Mouse (Mus musculus): ENCODE measurements at regions not wholly inside any gene's neighbourhood (a gene's known extent, or its start where the extent isn't known, plus 50 kb on each side); places are given as distances from the start of the nearest gene placed in this dataset.

GRCm38 (mm10) chr14:81254343-81254838 is 1270.5 kb downstream of the Olfm4 start:
- DNase-seq (ENCODE audit: low spot score in 2 of 2) = no peak
- intact Hi-C loops (cut with DNase I) = no loop called here

GRCm38 (mm10) chr14:81255423-81255822 is 1271.5 kb downstream of the Olfm4 start:
- no peak for DNase-seq (ENCODE audit: low spot score in 2 of 2)
- intact Hi-C loops (cut with DNase I) = no loop called here

- intact Hi-C loops (cut with DNase I) = no loop called here
- DNase-seq (ENCODE audit: low spot score in 2 of 2) = no peak
Observed at GRCm38 (mm10) chr14:81267637-81268373, 1283.9 kb downstream of the Olfm4 start.

- intact Hi-C loops (cut with DNase I) = no loop called here
- DNase-seq (ENCODE audit: low spot score in 2 of 2) = peak in 1 of 2 experiments; percentile 4
Observed at GRCm38 (mm10) chr14:81287489-81288025, 1303.7 kb downstream of the Olfm4 start.

GRCm38 (mm10) chr14:81307160-81307559 is 1323.3 kb downstream of the Olfm4 start:
- intact Hi-C loops (cut with DNase I) = no loop called here
- DNase-seq (ENCODE audit: low spot score in 2 of 2) = peak in 1 of 2 experiments; percentile 10

DNA sequence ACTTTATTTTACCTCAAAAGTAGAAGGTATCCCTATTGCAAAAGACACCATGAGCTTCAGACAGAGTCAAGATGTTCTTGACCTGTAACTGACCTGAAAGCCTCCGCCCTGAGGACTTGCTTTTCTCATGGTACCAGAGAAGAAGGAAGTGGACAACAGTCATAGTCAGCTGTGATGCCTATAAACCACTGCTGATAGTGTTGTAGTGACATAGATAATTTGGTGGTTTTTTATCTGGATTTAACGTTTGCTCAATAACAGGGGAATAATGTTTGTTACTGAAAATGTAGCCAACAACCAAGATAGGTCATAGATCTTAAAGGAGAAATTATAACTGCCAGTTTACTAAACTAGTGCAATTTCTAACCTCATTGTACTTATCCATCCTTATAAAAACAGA is 1357.2 kb downstream of the Olfm4 start:
- DNase-seq (ENCODE audit: low spot score in 2 of 2) = no peak
- intact Hi-C loops (cut with DNase I) = no loop called here

GRCm38 (mm10) chr14:81387566-81387965 is 1403.7 kb downstream of the Olfm4 start:
- intact Hi-C loops (cut with DNase I) = no loop called here
- no peak for DNase-seq (ENCODE audit: low spot score in 2 of 2)
